Mouse (Mus musculus): ENCODE results near the gene Tmem208.

DNA sequence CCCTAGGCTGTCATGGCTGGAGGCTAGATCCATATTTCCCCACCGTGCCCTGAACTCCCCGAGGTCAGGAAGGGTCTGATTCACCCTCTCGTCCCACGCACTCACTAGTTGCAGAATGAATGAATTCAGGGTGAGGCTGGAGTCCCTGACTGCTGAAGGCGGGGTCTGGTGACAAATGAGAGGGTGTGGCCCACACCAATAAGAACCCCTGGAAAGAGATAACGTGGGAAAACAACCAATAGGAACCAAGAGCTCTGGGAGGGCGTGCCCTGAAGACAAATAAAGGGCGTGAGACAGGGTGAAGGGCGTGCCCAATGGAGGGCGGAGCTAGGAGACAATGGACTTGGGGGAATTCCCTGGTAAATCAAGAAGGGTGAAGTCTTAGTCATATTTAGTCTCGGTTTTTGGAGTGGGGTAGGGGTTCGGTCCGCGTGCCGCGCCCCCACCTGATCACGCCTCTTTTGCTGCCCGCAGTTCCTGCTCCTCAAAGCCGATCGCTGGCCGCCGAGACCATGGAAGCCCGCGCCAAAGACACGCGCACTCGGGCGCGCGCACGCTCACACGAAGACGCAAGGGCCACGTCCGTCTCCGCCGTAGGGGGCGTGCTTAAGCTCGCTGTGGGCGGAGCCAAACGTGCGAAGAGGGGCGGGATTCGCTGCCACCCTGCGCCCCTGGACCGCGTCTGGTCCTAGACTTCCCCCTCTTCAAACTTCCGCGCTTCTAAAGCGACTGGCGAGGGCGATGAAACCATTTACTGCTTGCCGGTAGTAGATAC, 37.0 kb upstream of the Tmem208 start:
- TF ChIP-seq MYC (IDR thresholded peaks at IDR 0.05; ENCODE audit: low read depth, low read length) = 0 out of 2 replicates have a peak, but pooled peaks have one; percentile 44
- TF ChIP-seq BHLHE40 (IDR thresholded peaks at IDR 0.05; ENCODE audit: low read depth, low read length) = peak; percentile 92
